Mouse (Mus musculus) layer of hippocampus, postnatal 14 days (tissue): ENCODE results near the gene Esyt2. TPM values are rescaled to one million over a fixed set of nuclear protein-coding genes. Genes with fewer than 3 reads are reported as not detected.
A peak's percentile ranks its signal among the peaks of the same experiment; 100 is the strongest.

Experiments used
- DNase-seq, 2 experiments: peaks; one replicate each; pipeline ENCODE4 v3.0.0; 2021 to 2022; ENCODE audit warnings: low spot score in 2 of 2, mixed read lengths in 1 of 2
- total RNA-seq, 2 experiments: library from RNA; stranded (reverse); gene quantifications; 2 replicates each; pipeline ENCODE4 v1.2.3; 2021

Esyt2 gene
- total RNA-seq, 2 experiments from 2014 or later = 64.7 to 65.9 TPM

DNA sequence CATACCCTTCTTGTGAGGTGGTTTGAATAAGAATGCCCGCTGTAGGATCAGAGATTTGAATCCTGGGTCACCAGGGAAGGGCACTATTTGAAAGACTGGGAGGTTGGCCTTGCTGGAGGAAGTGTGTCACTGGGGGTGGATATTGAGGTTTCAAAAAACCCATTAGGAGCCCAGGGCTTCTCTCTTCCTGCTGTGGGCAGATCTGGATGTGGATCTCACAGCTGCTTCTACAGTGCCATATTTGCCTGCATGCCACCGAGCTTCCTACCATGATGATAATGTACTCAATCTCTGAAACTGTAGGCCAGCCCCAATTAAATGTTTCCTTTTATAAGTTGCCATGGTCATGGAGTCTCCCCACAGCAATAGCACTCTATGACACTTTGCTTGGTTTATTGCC is 1.8 kb upstream of the Esyt2 start:
- no peak for DNase-seq

DNA sequence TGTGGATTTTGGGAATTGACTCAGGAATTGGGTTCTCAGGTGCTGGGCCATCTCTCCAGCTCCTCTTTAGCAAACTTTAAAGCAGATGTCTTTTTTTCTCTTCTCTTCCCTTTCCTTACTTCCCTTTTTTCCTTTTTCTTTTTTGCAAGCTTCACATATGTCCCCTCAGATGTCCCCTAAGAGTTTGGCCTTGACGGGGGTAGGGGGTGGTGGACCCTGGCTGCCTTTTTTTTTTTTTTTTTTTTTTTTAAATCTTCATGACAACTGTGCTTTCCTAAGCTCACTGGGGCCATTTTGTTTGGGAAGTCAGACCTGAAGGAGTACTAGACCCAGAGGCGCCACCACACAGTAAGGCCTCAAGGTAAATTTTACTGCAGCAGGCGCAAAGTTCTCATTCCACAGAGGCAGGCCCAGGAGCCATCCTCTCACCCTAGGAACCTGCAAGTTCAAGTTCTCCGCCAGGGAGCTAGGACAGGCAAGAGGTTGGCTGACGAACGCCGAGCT is 795 bp upstream of the Esyt2 start:
- no peak for DNase-seq

DNA sequence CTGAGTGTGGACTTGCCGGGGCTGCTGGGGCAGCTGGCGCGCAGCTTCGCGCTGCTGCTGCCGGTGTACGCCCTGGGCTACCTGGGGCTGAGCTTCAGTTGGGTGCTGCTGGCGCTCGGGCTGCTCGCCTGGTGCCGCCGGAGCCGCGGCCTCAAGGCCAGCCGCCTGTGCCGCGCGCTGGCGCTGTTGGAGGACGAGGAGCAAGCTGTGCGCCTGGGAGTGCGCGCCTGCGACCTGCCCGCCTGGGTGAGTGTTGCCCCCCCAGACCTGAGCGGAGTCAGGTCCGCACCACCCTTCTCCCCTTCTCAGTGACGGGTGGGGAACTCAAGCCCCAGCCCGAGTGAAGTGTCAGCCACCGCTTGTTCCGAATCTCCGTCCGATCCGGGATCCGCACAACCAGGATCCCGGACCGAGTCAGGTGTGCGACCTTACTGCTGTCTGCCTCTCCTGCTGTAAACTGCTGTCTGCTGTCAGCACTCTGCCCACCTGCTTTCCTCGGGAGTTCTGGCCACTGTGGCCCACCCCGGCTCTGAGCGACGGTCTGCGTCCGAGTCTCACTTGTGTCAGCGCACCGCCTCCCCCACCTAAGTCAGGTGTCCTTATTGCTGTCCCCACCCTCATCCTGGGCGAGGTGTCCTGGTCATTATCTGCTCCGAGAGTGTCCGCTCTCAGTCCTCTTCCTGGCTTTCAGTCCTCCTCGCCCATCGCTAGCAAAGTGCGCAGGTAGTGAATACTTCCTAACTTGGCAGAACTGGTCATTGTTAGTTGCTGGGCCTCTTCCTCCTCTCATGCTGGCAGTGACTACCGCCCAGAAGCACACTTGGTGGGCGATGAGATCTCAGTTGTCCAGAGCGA is 658 bp downstream of the Esyt2 start:
- peak; percentile 13 to 29 for DNase-seq

DNA sequence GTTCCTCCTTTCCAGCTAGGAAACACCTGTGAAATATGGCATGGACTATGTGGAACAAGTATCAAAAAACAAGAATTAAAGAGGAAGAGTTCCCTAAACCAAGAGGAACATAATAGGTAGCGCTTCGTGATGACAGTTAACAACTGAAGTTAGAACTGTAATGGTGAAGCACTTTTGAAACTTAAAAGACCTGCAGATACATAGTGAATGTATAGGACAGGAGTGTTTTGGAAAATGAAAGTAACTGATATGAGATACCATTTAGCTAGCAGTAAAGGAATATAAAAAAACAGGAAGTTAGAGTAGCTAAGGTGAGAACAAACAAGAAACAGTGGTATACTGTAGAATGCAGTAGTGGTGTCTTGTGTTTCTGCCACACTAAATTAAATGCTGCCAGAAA is 1.9 kb downstream of the Esyt2 start:
- DNase-seq = no peak

DNA sequence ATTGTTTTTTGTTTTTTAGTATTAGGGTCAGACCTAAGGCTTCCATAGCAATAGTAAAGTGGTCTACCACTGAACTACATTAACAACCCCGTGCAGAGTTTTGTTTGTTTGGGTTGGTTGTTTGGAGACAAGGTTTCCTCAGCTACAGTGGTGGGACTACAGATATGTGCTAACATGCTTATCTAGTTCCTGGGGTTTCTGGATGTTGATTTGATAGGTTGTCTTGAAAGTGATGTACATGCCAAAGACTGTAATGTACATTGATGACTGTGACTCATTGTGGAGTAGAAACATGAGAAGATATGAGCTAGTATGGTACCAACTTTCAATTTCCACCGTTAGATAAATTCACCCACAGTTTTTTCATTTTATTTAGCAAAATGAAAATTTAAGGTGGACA is 2.5 kb downstream of the Esyt2 start:
- DNase-seq = no peak

DNA sequence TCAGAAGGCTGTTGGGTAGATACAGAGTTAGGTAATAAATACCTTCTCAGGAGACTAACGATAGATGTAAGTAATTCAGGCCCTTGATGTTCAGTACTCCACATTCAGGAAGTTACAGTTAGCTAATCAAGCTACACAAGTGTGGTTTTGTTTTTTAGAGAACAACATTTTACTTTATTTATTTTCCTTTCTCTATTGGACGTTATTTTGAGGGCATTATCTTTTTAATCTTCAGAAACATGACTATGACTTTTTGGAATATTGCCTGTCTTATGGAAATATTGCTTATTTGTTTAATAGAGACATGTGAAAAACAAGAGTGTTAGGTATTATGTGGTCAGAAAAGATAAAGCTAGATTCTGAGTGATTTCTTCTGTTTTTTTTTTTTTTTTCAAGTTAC is 12.2 kb downstream of the Esyt2 start:
- DNase-seq = no peak

DNA sequence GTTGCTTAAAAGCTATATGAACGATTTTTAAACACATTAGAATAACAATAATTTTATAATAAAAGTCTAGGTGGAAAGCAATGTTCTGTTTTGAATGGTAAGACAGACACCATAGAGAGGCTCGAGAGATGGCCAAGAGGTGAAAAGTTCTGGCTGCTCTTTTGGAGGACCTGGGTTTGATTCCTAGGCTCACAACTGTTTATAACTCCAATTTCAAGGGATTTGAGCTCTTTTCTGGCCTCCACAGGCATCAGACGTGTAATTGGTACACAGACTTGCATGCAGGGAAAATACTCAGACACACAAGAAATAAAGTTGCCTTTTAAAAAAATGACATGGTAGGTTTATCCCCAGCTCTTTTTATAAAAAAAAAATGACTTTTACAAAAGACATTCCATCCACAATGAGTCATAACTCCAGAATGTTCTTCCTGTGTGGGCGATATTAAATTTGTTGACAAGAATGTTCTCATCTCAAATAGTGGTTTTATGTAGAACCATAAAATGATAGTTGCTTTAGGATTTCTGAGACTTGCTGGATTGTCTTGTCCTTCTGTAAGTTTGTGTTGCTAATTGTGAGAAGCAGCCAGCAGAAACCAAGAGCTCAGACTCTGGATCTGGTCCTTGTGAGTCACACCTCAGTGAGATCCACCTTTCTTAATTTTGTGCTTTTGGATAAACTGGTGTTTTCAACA is 12.8 kb downstream of the Esyt2 start:
- peak in 1 of 2 experiments; percentile 29 for DNase-seq

DNA sequence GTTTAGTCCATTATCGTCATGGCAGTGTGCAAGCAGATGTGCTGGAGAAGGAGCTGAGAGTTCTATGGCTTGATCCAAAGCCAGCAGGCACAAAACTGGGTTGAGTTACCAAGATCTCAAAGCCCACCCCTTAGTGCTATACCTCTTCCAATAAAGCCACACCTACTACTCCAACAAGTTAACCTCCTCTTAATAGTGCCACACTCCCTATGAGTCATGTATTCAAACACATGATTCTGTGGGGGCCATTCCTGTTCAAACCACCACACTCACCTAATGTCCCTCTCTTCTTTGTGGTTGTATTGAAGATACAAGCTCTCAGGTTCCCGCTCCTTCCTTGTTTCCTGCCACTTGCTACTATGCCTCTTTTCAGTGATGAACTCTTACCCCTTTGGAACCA is 18.9 kb downstream of the Esyt2 start:
- DNase-seq = no peak

DNA sequence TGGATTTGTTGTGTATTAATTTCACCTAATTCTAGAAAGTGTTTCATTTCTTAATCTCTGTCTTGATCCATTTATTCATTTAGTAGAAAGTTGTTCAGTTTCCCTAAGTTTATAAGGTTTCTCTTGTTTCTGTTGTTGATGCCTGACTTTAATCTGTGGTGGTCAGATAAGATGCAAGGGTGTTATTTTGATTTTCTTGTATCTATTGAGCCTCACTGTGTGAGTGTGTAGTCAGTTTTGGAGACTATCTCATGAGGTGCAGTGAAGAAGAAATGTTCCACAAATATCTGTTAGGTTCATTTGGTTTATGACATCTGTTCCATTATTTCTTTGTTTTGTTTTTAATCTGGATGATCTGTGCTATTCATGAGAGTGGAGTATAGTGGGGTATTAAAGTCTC is 21.2 kb downstream of the Esyt2 start:
- DNase-seq = no peak

DNA sequence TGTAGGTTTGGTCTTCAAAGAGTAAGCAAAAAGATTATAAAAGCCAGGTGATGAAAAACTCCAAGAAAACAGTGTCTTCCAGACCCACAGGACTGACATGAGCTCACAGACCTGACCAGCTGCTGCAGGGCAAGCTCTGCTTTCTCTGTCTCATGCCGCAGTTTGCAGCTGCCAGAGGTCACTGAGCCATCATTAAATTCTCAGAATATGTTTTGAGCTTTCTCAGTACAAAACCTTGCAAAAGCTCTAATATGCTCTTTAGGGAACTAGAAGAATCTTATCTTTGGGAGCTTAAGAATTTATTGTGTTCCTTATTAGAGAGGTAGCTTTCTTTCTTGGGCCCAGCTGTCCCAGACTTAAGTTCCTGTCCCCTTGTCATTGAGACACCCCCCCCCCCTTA is 25.0 kb downstream of the Esyt2 start:
- no peak for DNase-seq

DNA sequence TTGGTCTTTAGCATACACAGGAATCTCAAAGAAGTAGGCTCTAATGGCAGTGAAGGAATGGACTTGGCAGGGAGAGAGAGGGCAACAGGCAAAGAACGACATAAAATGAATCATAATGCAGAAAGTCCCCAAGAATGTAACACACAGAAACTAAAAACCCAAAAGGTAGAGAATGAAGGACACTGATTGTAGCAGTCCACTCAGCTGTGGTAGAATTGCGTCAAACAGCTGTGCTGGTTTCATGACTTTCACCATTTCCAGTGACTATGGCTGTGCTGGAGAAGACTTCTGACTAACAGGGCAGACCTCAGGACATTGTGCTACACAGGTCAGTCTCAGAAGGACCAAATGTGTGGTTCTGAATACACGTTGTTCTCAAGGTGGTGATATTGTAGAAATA is 26.9 kb downstream of the Esyt2 start:
- DNase-seq = no peak

DNA sequence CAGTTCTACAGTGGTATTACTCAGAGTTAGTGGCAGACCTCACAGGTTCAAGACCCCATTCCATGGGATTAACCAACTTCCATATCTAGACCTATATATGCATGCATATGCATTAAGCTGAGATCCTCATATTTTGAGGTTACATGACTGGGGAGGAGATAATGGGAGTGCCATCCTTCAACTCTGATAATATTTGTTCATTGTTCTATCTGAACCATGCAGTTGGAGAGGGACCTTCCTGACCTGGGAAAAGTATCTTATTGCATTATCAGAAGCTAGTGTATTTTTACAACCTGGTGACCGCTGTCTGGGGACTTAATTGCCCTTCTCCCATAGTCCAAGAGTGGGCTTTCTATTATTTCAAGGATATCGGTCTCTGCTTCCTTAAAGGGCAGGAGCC is 27.6 kb downstream of the Esyt2 start:
- DNase-seq = no peak

DNA sequence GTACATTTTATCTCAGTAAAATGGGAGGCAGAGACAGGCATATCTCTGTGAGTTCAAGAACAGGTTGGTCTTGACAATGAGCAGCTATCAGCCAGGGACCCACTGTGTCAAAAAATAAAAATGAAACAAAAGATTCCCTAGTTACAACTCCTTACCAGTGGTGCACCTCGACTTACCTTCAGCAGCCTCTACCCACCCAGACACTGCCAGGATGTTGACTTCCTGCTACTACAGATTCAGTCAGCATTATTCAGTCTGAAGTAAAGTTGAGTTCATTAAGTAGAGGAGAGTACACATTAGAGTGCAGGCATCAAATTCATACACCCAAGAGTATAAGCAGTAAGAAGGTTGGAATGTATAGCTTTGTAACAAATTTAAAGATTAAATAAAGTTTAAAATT is 32.8 kb downstream of the Esyt2 start:
- DNase-seq = no peak

DNA sequence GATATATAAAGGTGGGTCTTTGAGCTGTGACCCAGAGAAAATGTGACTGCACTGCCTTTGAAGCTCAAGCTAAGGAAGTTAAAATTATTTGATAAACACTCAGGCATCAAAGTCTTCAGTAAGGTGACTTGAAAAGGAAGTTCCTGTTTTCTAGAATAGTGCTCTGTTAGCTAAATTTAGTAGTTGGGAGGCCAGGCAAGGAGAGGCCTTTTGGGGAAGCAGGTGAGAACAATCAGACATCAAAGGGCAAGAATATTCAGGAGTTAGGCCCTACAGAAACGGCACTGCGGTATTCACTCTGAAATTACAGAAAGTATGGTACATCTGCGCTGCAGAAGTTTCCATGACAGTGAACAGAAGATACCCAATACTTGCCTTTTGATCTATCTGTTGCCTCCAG is 34.5 kb downstream of the Esyt2 start:
- no peak for DNase-seq

DNA sequence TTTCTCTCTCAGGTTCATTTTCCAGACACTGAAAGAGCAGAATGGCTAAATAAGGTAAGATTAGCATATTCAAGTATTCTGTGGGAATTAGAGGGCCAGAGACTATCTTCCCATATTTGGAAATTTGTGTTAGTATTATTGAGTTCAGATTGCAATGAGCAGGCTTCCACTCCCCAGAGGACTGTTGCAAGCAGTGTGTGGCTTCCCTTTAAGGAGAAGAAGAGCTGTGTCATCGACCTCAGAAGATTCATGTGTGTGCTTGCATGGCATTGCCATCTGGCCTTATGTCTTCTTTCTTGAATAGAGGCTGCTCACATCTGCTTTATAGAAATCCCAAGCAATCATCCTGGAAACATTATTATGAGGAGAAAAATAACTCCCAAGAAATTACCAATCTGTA is 36.8 kb downstream of the Esyt2 start:
- DNase-seq = no peak

DNA sequence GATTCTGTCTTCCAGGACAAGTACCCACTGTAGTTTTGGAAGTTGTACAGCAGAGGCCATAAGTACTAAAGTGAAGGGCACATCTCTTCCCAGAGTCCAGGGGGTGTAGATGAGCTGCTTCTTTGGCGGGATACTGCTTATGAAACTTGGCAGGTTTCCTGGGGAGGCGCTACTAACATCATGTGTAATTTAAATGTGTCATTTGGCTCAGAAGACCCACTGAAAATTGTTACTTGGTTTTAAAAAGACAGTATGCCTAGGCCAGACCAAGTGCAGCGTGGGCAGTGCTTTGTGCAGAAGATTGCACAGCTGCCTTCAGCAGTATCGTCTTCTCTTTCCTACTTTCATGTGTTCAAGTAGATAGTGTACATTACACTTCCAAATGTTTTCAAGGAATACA is 44.5 kb downstream of the Esyt2 start:
- peak in 1 of 2 experiments; percentile 33 for DNase-seq

DNA sequence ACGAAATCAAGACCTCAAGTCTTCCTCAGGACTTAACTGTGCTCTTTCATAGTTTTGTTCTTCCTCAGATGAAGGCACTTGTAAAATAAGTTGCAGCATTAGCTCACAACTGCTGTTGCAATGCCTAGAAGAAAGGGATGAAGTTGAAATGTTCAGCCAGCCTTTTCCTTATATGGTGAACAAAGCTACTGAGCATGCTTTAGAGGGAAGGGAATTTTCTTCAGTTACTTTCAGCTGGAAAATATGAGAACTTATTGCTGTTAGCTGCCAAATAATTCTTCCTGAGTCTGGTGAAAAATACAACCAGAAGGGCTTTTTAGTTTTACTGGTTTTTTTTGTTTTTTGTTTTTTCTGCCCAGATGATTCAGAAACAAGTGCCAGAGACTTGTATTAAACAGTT is 45.2 kb downstream of the Esyt2 start:
- no peak for DNase-seq

DNA sequence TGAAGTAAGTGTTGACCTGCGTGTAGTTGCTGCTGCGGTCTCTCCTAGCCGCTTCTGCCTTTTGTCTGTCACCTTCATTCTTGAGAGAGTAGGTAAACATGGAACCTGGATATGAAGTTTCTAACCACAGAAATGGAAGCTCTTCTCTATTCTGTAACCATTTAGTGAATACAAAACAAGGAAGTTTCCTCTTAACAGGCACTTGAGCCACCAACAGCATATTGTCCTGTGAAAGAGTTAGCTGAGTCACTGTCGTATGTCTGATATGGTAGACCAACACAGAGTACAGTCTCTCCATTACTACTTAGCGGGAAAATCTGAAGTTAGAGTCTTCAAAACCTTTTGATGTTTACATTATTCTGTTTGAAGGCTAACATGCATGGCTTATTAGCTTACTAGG is 53.3 kb downstream of the Esyt2 start:
- no peak for DNase-seq

DNA sequence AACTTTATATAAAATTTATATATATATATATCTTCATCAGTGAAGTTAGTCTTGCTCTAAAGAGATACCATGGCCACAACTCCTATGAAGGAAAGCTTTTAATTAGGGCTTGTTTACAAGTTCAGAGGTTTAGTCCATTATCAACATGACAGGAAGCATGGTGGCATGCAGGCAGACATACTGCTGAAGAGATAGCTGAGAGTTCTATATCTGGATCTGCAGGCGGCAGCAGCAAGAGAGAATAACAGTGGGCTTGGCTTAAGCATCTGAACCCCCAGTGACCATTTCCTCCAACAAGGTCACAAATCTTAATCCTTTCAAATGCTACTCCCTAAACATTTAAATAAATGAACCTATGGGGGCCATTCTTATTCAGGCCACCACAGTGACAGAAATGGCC is 59.2 kb downstream of the Esyt2 start:
- no peak for DNase-seq

DNA sequence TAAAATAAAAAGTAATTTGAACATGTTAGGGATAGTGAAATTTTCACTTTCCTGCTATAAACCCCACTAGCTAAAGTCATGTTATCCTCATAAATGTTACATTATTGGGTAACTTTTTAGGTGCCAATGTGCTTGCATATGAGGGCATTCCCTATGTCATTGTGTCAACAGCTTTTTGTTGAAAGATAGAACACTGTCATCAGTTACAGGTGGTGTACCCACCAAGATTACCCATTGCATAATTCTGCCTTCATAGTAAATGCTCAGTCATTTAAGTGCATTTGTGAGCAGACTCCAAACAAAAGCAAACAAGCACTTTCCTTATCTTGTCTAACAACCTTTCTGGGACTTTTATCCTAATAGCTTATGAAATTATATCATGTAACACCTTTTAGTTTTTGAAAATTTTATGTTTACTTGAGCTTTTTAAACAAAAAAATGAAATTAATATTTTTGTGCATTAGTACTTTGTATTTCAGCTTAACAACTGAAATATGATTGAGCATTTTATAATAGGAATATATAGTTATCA is 67.8 kb downstream of the Esyt2 start:
- DNase-seq = no peak

DNA sequence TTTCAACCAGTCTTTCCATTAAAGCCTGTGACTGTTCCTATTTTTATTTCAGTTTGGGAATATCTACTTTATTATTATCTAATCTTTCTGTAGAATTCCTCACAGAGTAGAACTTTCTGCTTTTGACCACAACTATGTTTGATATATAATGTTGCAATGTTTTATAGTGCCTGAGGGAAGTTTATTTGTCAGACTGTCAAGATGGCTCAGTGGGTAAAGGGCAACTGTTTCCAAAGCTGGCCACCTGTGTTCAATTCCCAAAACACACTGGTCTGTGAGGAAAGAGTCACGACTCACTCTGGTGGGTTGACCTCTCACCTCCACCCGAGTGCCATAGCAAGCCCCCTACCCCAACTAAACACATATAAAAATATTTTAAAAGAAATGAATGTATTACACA is 68.4 kb downstream of the Esyt2 start:
- DNase-seq = no peak

DNA sequence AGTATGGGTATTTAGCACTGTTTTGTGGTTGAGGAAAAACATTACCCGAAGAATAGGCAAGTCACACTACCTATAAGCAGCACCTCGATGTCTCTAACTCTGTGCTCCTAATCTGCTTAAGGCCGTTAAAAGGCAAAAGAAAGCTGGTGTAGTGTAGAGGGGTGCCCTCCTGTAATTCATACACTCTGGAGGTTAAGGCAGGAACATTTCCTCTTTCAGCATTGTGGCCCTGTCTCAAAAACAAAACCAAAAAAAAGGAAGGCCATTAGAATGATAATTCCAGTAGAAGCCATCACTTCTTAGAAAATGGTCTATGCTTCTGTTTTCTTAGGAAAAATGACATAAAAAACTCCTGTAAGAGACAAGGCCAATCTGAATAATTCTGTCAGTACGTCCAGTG is 70.0 kb downstream of the Esyt2 start:
- DNase-seq = no peak
